Mouse (Mus musculus) spleen, adult 18-20 months (tissue): ENCODE results near the gene Bmpr1a.
"Not testable (repeated sequence)": the region's sequence is repeated elsewhere in the genome, so short reads cannot be mapped to it uniquely, and the experiment has no call there.

ENCODE experiments used
- DNase-seq, 2 experiments: peaks; one replicate each; pipeline ENCODE4 v3.0.0; 2022; ENCODE audit warnings: mixed read lengths in 2 of 2

Bmpr1a gene

GRCm38 (mm10) chr14:34378560-34379331 lies 124.4 kb downstream of the Bmpr1a start:
- DNase-seq: no peak

DNA sequence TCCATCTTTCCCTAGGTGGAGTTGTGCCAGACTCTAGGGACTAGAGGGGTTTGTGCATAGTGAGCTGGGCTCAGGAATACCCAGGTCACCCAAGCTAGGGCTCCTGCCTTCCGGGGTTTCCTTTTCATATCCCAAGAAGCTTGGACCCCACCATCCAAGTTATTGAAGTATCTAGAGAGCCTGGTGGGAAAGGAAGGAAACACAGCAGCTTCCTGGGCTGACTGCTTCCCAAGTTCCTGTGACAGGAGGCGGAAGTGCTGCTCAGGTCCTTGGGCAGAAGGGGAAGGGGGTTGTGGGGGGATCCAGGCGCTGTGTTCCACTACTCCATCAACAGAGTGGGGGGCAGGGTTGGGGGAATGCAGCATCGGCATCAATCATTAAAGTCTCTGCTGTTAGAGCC lies 126.0 kb downstream of the Bmpr1a start:
- no peak for DNase-seq

GRCm38 (mm10) chr14:34375941-34376340 lies 127.2 kb downstream of the Bmpr1a start:
- DNase-seq: no peak

GRCm38 (mm10) chr14:34375415-34375904 lies 127.7 kb downstream of the Bmpr1a start, which contains the start of gene Mmrn2:
Gene Mmrn2, plus strand, starts transcription at chr14:34375465.
- DNase-seq: no peak

- DNase-seq: no peak
Observed at GRCm38 (mm10) chr14:34374577-34374976, 128.6 kb downstream of the Bmpr1a start, which contains the start of gene Sncg. Gene Sncg, minus strand, starts transcription at chr14:34374789.

GRCm38 (mm10) chr14:34373581-34373980 lies 129.6 kb downstream of the Bmpr1a start:
- no peak for DNase-seq

- DNase-seq: peak in 1 of 2 experiments; percentile 19
Observed at GRCm38 (mm10) chr14:34372646-34373045, 130.5 kb downstream of the Bmpr1a start.

GRCm38 (mm10) chr14:34371763-34372162 lies 131.4 kb downstream of the Bmpr1a start:
- no peak for DNase-seq

GRCm38 (mm10) chr14:34370921-34371320 lies 132.2 kb downstream of the Bmpr1a start:
- no peak for DNase-seq

GRCm38 (mm10) chr14:34370203-34370602 lies 132.9 kb downstream of the Bmpr1a start:
- DNase-seq: no peak

GRCm38 (mm10) chr14:34365147-34365507 lies 138.0 kb downstream of the Bmpr1a start:
- DNase-seq: no peak

- not testable (repeated sequence) for DNase-seq
Observed at GRCm38 (mm10) chr14:34364254-34365146, 138.6 kb downstream of the Bmpr1a start.

- DNase-seq: peak in 1 of 2 experiments; percentile 14
Observed at GRCm38 (mm10) chr14:34363490-34364253, 139.5 kb downstream of the Bmpr1a start.

- DNase-seq: peak in 1 of 2 experiments; percentile 26
Observed at GRCm38 (mm10) chr14:34362726-34363445, 140.3 kb downstream of the Bmpr1a start.

- no peak for DNase-seq
Observed at GRCm38 (mm10) chr14:34362135-34362534, 141.0 kb downstream of the Bmpr1a start.
